Mouse (Mus musculus): Measurements from ENCODE around the gene Msh3.
"Not testable (repeated sequence)": the region's sequence is repeated elsewhere in the genome, so short reads cannot be mapped to it uniquely, and the experiment has no call there.

Msh3 gene

GRCm38 (mm10) chr13:92354456-92355271 lies at the start of gene Msh3, which contains the start of gene Dhfr:
TSS of gene Msh3 (minus strand) at chr13:92355003.
TSS of gene Dhfr (plus strand) at chr13:92354726.
- DNase-seq (ENCODE audit: low spot score) = peak; percentile 94

- no peak for DNase-seq (ENCODE audit: low spot score)
Observed at GRCm38 (mm10) chr13:92403496-92403895, 48.7 kb upstream of the Msh3 start.

GRCm38 (mm10) chr13:92402063-92402462 lies 47.3 kb upstream of the Msh3 start:
- DNase-seq (ENCODE audit: low spot score) = no peak

- DNase-seq (ENCODE audit: low spot score) = no peak
Observed at GRCm38 (mm10) chr13:92398491-92399384, 43.9 kb upstream of the Msh3 start.

GRCm38 (mm10) chr13:92393047-92393661 lies 38.4 kb upstream of the Msh3 start:
- no peak for DNase-seq (ENCODE audit: low spot score)

GRCm38 (mm10) chr13:92387367-92387766 lies 32.6 kb upstream of the Msh3 start:
- no peak for DNase-seq (ENCODE audit: low spot score)

GRCm38 (mm10) chr13:92371466-92371865 lies 16.7 kb upstream of the Msh3 start:
- not testable (repeated sequence) for DNase-seq (ENCODE audit: low spot score)

- DNase-seq (ENCODE audit: low spot score) = no peak
Observed at GRCm38 (mm10) chr13:92370811-92371210, 16.0 kb upstream of the Msh3 start.

- no peak for DNase-seq (ENCODE audit: low spot score)
Observed at GRCm38 (mm10) chr13:92365312-92365711, 10.5 kb upstream of the Msh3 start.

- no peak for DNase-seq (ENCODE audit: low spot score)
Observed at GRCm38 (mm10) chr13:92361609-92362008, 6.8 kb upstream of the Msh3 start.

GRCm38 (mm10) chr13:92357644-92358043 lies 2.8 kb upstream of the Msh3 start:
- no peak for DNase-seq (ENCODE audit: low spot score)

GRCm38 (mm10) chr13:92356376-92356775 lies 1.6 kb upstream of the Msh3 start:
- no peak for DNase-seq (ENCODE audit: low spot score)

GRCm38 (mm10) chr13:92355272-92355643 lies 455 bp upstream of the Msh3 start:
- no peak for DNase-seq (ENCODE audit: low spot score)

GRCm38 (mm10) chr13:92353956-92354355 lies 847 bp downstream of the Msh3 start:
- DNase-seq (ENCODE audit: low spot score) = no peak

- DNase-seq (ENCODE audit: low spot score) = no peak
Observed at GRCm38 (mm10) chr13:92351100-92351499, 3.7 kb downstream of the Msh3 start.

- DNase-seq (ENCODE audit: low spot score) = no peak
Observed at GRCm38 (mm10) chr13:92346338-92346737, 8.5 kb downstream of the Msh3 start.

GRCm38 (mm10) chr13:92344033-92344432 lies 10.8 kb downstream of the Msh3 start:
- no peak for DNase-seq (ENCODE audit: low spot score)

- DNase-seq (ENCODE audit: low spot score) = no peak
Observed at GRCm38 (mm10) chr13:92339787-92340186, 15.0 kb downstream of the Msh3 start.

- DNase-seq (ENCODE audit: low spot score) = no peak
Observed at GRCm38 (mm10) chr13:92337773-92338462, 16.9 kb downstream of the Msh3 start.

- no peak for DNase-seq (ENCODE audit: low spot score)
Observed at GRCm38 (mm10) chr13:92336857-92337256, 17.9 kb downstream of the Msh3 start.

- no peak for DNase-seq (ENCODE audit: low spot score)
Observed at GRCm38 (mm10) chr13:92332103-92332879, 22.5 kb downstream of the Msh3 start.
